Comparison of ENCODE assay signal across 8 mouse cellular contexts in the genomic region with DNA sequence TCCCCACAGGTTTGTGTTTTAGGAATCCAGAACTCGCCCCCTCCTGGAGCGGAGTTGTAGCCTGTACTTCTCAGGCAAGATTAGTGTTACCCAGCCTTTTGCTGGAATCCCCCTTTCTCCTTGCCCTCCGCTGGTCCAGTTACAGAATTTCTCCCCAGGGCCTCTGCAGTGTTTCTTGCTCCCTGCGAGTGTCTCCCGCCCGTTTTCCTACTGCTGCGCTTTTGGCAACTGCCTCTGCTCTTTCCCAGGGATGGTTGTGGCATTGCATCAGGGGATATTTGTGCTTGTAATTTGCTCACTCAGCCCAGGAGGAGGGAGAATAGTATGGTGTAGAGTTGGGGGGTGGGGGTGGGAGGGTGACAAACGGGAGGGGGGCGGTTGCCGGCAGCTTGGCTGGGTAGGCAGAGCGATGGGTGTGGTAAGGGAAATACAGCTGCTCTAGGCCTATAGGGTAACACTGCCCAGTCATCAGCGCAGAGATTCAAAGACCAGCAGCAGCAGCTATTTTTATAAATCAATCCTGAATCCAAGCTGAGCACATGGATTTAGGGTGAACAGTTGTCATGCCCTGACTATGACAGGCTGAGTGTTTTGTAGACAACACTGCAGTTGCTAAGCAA. TPM values are rescaled to one million over a fixed set of nuclear protein-coding genes. Genes with fewer than 3 reads are reported as not detected.
A peak's percentile ranks its signal among the peaks of the same experiment; 100 is the strongest.
DNase-seq lines count a peak whose midpoint lies in the region; ATAC-seq and TF ChIP-seq lines count a peak whose summit lies in the region.

No protein-coding gene starts in this region.

- TF ChIP-seq CTCF in CH12.LX (conservative IDR thresholded peaks at IDR 0.05 in 1 of 2, IDR thresholded peaks at IDR 0.05 in 1 of 2; ENCODE audit: low read depth in 2 of 2, low read length in 2 of 2) = no peak

- no peak for ATAC-seq in forebrain, embryonic 12.5 days (ENCODE audit: low FRiP score)
- ATAC-seq in heart, embryonic 16.5 days (replicated peaks; ENCODE audit: extremely low read depth, insufficient read depth, low FRiP score) = peak; percentile 8; the same call in 1 of the 2 replicates

- in situ Hi-C loops in CH12.LX (cut with MboI; ENCODE audit: low pct_ligation_motif_present, low pct_unique_long_range_greater_than_20kb, low sequenced_read_pairs) = no loop called here

- H3K9me3 ChIP-seq in CH12.LX (replicated peaks; ENCODE audit: low read length) = no peaks in the 10 kb centered on the region
- H3K9me3 ChIP-seq in forebrain, embryonic 12.5 days = no peaks in the 10 kb centered on the region
- no peaks in the 10 kb centered on the region for H3K9me3 ChIP-seq in heart, embryonic 16.5 days (replicated peaks; ENCODE audit: control insufficient read depth, low read length)

- H3K4me1 ChIP-seq in CH12.LX (ENCODE audit: control insufficient read depth in 1 of 2, insufficient read depth in 2 of 2) = peaks cover 2 to 22% of the 10 kb centered on the region in 2 experiments; a peak in 2 of 4 replicates
- H3K4me1 ChIP-seq in forebrain, embryonic 12.5 days = peaks cover 16% of the 10 kb centered on the region
- peaks cover 21% of the 10 kb centered on the region for H3K4me1 ChIP-seq in heart, embryonic 16.5 days (ENCODE audit: control insufficient read depth, insufficient read depth, low read length)

- DNase-seq in CH12.LX (ENCODE audit: extremely low read depth) = peak; percentile 40
- DNase-seq in adrenal gland, postnatal 25 days = peak; percentile 34
- DNase-seq in layer of hippocampus, adult 18-20 months (ENCODE audit: low spot score in 2 of 2) = peak; percentile 53 to 71
- DNase-seq in lung, adult 18-20 months = peak; percentile 42 to 63
- peak; percentile 28 for DNase-seq in ovary, postnatal 14 days (ENCODE audit: low spot score)
- peak; percentile 44 to 61 for DNase-seq in urinary bladder, postnatal 4 days (ENCODE audit: low spot score in 2 of 2)

- 1% methylated on average over 12 of the region's 12 CpGs for WGBS in forebrain, embryonic 12.5 days
- under 1% methylated on average over 12 of the region's 12 CpGs for WGBS in heart, embryonic 16.5 days

- peaks cover 33% of the 10 kb centered on the region for H3K79me2 ChIP-seq in CH12.LX (replicated peaks; ENCODE audit: control insufficient read depth, extremely low read depth, insufficient read depth, poor library complexity, severe bottlenecking)

- no peaks in the 10 kb centered on the region for H3K27me3 ChIP-seq in CH12.LX (replicated peaks)
- no peaks in the 10 kb centered on the region for H3K27me3 ChIP-seq in forebrain, embryonic 12.5 days
- no peaks in the 10 kb centered on the region for H3K27me3 ChIP-seq in heart, embryonic 16.5 days (ENCODE audit: control insufficient read depth, insufficient read depth, low read length)

- no peak for TF ChIP-seq POLR2A in CH12.LX (IDR thresholded peaks at IDR 0.05; ENCODE audit: low read depth, low read length)

- dilution Hi-C loops in CH12.LX (cut with MboI; ENCODE audit: extremely low pct_ligation_motif_present, extremely low pct_unique_long_range_greater_than_20kb, low sequenced_read_pairs) = no loop called here

- H3K4me2 ChIP-seq in CH12.LX (ENCODE audit: insufficient read depth, low read depth, poor library complexity, severe bottlenecking) = peak overlapping the region; percentile 100
- peak overlapping the region; percentile 82 for H3K4me2 ChIP-seq in forebrain, embryonic 12.5 days
- peak overlapping the region; percentile 78 for H3K4me2 ChIP-seq in heart, embryonic 16.5 days (ENCODE audit: low read depth, low read length)

- H3K9ac ChIP-seq in CH12.LX (ENCODE audit: insufficient read depth, low read depth) = peak overlapping the region; percentile 51
- peak overlapping the region; percentile 73 for H3K9ac ChIP-seq in forebrain, embryonic 12.5 days
- H3K9ac ChIP-seq in heart, embryonic 16.5 days (ENCODE audit: low read length) = peak overlapping the region; percentile 99

- peak overlapping the region; percentile 79 to 93 (median 86) for H3K4me3 ChIP-seq in CH12.LX (replicated peaks in 1 of 3; ENCODE audit: low read depth in 2 of 3, low read length in 2 of 3, poor library complexity in 1 of 3)
- peak overlapping the region; percentile 70 for H3K4me3 ChIP-seq in forebrain, embryonic 12.5 days (replicated peaks)
- H3K4me3 ChIP-seq in heart, embryonic 16.5 days (ENCODE audit: low read length) = peak overlapping the region; percentile 96

- peak; percentile 13; the same call in 1 of the 2 replicates for TF ChIP-seq EP300 in CH12.LX (IDR thresholded peaks at IDR 0.05; ENCODE audit: low read length)

- H3K36me3 ChIP-seq in CH12.LX (replicated peaks in 1 of 2; ENCODE audit: control insufficient read depth in 1 of 2, insufficient read depth in 1 of 2, low read length in 1 of 2) = no peaks in the 10 kb centered on the region
- no peaks in the 10 kb centered on the region for H3K36me3 ChIP-seq in forebrain, embryonic 12.5 days (replicated peaks)
- H3K36me3 ChIP-seq in heart, embryonic 16.5 days (ENCODE audit: control insufficient read depth, insufficient read depth) = no peaks in the 10 kb centered on the region

- H3K27ac ChIP-seq in CH12.LX (ENCODE audit: insufficient read depth, low read depth) = peak overlapping the region; percentile 37; the same call in 1 of the 2 replicates
- peak overlapping the region; percentile 97 for H3K27ac ChIP-seq in forebrain, embryonic 12.5 days
- H3K27ac ChIP-seq in heart, embryonic 16.5 days (ENCODE audit: low read length) = peak overlapping the region; percentile 98

- no peak for TF ChIP-seq RAD21 in CH12.LX (IDR thresholded peaks at IDR 0.05; ENCODE audit: low read depth, low read length)

TF ChIP-seq in CH12.LX, 34 proteins besides CTCF, POLR2A, EP300 and RAD21:
- TF ChIP-seq USF1 (IDR thresholded peaks at IDR 0.05; ENCODE audit: low read depth, low read length) (no peak), IRF4 (IDR thresholded peaks at IDR 0.05; ENCODE audit: low read depth, low read length) (peak; percentile 35; the same call in 1 of the 2 replicates), MEF2A (IDR thresholded peaks at IDR 0.05; ENCODE audit: borderline replicate concordance, low read depth, low read length) (peak; percentile 21; the same call in 1 of the 2 replicates), GABPA (IDR thresholded peaks at IDR 0.05; ENCODE audit: insufficient replicate concordance, low read depth, low read length) (no peak), MYC (IDR thresholded peaks at IDR 0.05; ENCODE audit: low read depth, low read length) (0 out of 2 replicates have a peak, but pooled peaks have one; percentile 20), MAZ (IDR thresholded peaks at IDR 0.05; ENCODE audit: low read depth, low read length) (peak; percentile 41; the same call in 1 of the 2 replicates)

RNA-seq across cellular contexts. Expression of gene Map4, which starts 1.6 kb away (rescaled TPM):
- total RNA-seq in CH12.LX (2012; rRNA removed) (23.1 and 28.9 TPM in 2 replicates), CH12.LX (2014; rRNA removed) (13.8 and 14.4 TPM in 2 replicates)
- 40.6 and 45.8 TPM in 2 replicates for polyA plus RNA-seq in CH12.LX (2012; ENCODE audit: insufficient read length, low read depth)
- total RNA-seq in adrenal gland, postnatal 25 days (2021) = 83.4 and 92.8 TPM in 2 replicates
- 94.5 and 112 TPM in 2 replicates for polyA plus RNA-seq in forebrain, embryonic 12.5 days (2016; fragmentation: Nextera tagmentation; extraction: Ambion mirVana)
- 88.0 and 89.1 TPM in 2 replicates for polyA plus RNA-seq in heart, embryonic 16.5 days (2015; fragmentation: Nextera tagmentation; extraction: Ambion mirVana)
- 100 to 1,000 TPM; 558 to 622 TPM for total RNA-seq in layer of hippocampus, adult 18-20 months (2021)

RNA-seq across cellular contexts. Expression of gene Cdc25a, which starts 57.5 kb away (rescaled TPM):
- total RNA-seq in CH12.LX (2012; rRNA removed) (32.4 and 54.6 TPM in 2 replicates), CH12.LX (2014; rRNA removed) (32.2 and 32.6 TPM in 2 replicates)
- 74.9 TPM in 2 replicates for polyA plus RNA-seq in CH12.LX (2012; ENCODE audit: insufficient read length, low read depth)
- 11.5 and 12.9 TPM in 2 replicates for total RNA-seq in adrenal gland, postnatal 25 days (2021)
- 42.1 and 44.3 TPM in 2 replicates for polyA plus RNA-seq in forebrain, embryonic 12.5 days (2016; fragmentation: Nextera tagmentation; extraction: Ambion mirVana)
- 14.2 and 14.3 TPM in 2 replicates for polyA plus RNA-seq in heart, embryonic 16.5 days (2015; fragmentation: Nextera tagmentation; extraction: Ambion mirVana)
- total RNA-seq in layer of hippocampus, adult 18-20 months (2021) = 1 to 10 TPM; 4.6 to 4.9 TPM

Comparison
In these comparisons a context has a peak if more than half of its experiments do, and no peak if none do; other contexts are left out.
1. H3K27ac ChIP-seq: peak in every context shown above with its lines; median percentile 98 in heart, embryonic 16.5 days; 97 in forebrain, embryonic 12.5 days; 37 in CH12.LX.